Mouse (Mus musculus) intestine, embryonic 15.5 days (tissue): ENCODE results near the gene Il25. TPM values are rescaled to one million over a fixed set of nuclear protein-coding genes. Genes with fewer than 3 reads are reported as not detected.
"Not testable (repeated sequence)": the region's sequence is repeated elsewhere in the genome, so short reads cannot be mapped to it uniquely, and the experiment has no call there.

Experiments
- ATAC-seq: fragments of 200-750 bp; cut with Nextera tagmentation; 2 replicates; pipeline ENCODE4 v1.8.0; 2017; ENCODE audit warnings: moderate TSS enrichment, moderate library complexity
- H3K27ac ChIP-seq: fragments of 300-500 bp; sonication (generic); 2 replicates; pipeline ENCODE4 v1.5.1; 2015; ENCODE audit warnings: mild to moderate bottlenecking, inconsistent platforms
- H3K27me3 ChIP-seq: fragments of 300-500 bp; sonication (generic); replicated peaks from 2 replicates; pipeline ENCODE4 v1.6.1; 2015; ENCODE audit warnings: inconsistent platforms
- H3K36me3 ChIP-seq: fragments of 300-500 bp; sonication (generic); 2 replicates; pipeline ENCODE4 v1.6.1; 2015; ENCODE audit warnings: inconsistent platforms
- H3K4me1 ChIP-seq: fragments of 300-500 bp; sonication (generic); replicated peaks from 2 replicates; pipeline ENCODE4 v1.6.1; 2015; ENCODE audit warnings: inconsistent platforms
- H3K4me2 ChIP-seq: fragments of 300-500 bp; sonication (generic); replicated peaks from 2 replicates; pipeline ENCODE4 v1.6.1; 2015; ENCODE audit warnings: mild to moderate bottlenecking, inconsistent platforms
- H3K4me3 ChIP-seq: fragments of 300-500 bp; sonication (generic); replicated peaks from 2 replicates; pipeline ENCODE4 v1.5.1; 2015; ENCODE audit warnings: inconsistent platforms
- H3K9ac ChIP-seq: fragments of 300-500 bp; sonication (generic); 2 replicates; pipeline ENCODE4 v1.6.1; 2015; ENCODE audit warnings: inconsistent platforms
- H3K9me3 ChIP-seq: fragments of 300-500 bp; sonication (generic); 2 replicates; pipeline ENCODE4 v1.6.1; 2016; ENCODE audit warnings: inconsistent platforms
- WGBS: fragments of 180-500 bp; shearing (Covaris S2); methylation state at CpG from one replicate; pipeline ENCODE4 v1.1.7; 2015; 5-methylcytosine and 5-hydroxymethylcytosine counted together
- polyA plus RNA-seq: library from polyadenylated mRNA; unstranded; fragments of >200 nt; fragmentation: Nextera tagmentation; extraction: Ambion mirVana; gene quantifications from 2 replicates; pipeline ENCODE4 v1.2.1, GENCODE M21; 2015

Gene Il25
- polyA plus RNA-seq, 1 experiment from 2014 or later: not detected

GRCm38 (mm10) chr14:54960769-54961168 is 28.3 kb downstream of the Il25 start:
- H3K4me3 ChIP-seq: no peak overlapping the region
- no peak overlapping the region for H3K4me2 ChIP-seq
- H3K9me3 ChIP-seq: no peaks in the 10 kb centered on the region
- H3K27me3 ChIP-seq: no peaks in the 10 kb centered on the region
- H3K4me1 ChIP-seq: no peaks in the 10 kb centered on the region
- no peak for ATAC-seq
- no peaks in the 10 kb centered on the region for H3K36me3 ChIP-seq
- no peak overlapping the region for H3K9ac ChIP-seq
- no peak overlapping the region for H3K27ac ChIP-seq
- WGBS: 62% methylated on average over 10 of the region's 10 CpGs

GRCm38 (mm10) chr14:54961487-54961886 is 29.0 kb downstream of the Il25 start:
- Histone ChIP-seq H3K4me2 (no peak overlapping the region), H3K27me3 (no peaks in the 10 kb centered on the region), H3K27ac (no peak overlapping the region), H3K4me1 (no peaks in the 10 kb centered on the region), H3K9me3 (no peaks in the 10 kb centered on the region), H3K9ac (no peak overlapping the region), H3K36me3 (no peaks in the 10 kb centered on the region), H3K4me3 (no peak overlapping the region)
- no peak for ATAC-seq
- WGBS: 73% methylated on average over 5 of the region's 5 CpGs

GRCm38 (mm10) chr14:54962714-54963113 is 30.2 kb downstream of the Il25 start:
- H3K9ac ChIP-seq: no peak overlapping the region
- ATAC-seq: no peak
- H3K36me3 ChIP-seq: no peaks in the 10 kb centered on the region
- no peak overlapping the region for H3K27ac ChIP-seq
- no peaks in the 10 kb centered on the region for H3K27me3 ChIP-seq
- H3K9me3 ChIP-seq: no peaks in the 10 kb centered on the region
- 77% methylated on average over 7 of the region's 7 CpGs for WGBS
- H3K4me2 ChIP-seq: no peak overlapping the region
- no peaks in the 10 kb centered on the region for H3K4me1 ChIP-seq
- no peak overlapping the region for H3K4me3 ChIP-seq

- Histone ChIP-seq H3K9me3 (no peaks in the 10 kb centered on the region), H3K27me3 (no peaks in the 10 kb centered on the region), H3K4me2 (no peak overlapping the region), H3K4me1 (no peaks in the 10 kb centered on the region), H3K27ac (no peak overlapping the region), H3K9ac (no peak overlapping the region), H3K36me3 (no peaks in the 10 kb centered on the region), H3K4me3 (no peak overlapping the region)
- 89% methylated on average over 11 of the region's 11 CpGs for WGBS
- no peak for ATAC-seq
Observed at GRCm38 (mm10) chr14:54963727-54964126, 31.2 kb downstream of the Il25 start.

GRCm38 (mm10) chr14:54965044-54965443 is 32.5 kb downstream of the Il25 start:
- H3K9ac ChIP-seq: no peak overlapping the region
- H3K27ac ChIP-seq: no peak overlapping the region
- H3K9me3 ChIP-seq: no peaks in the 10 kb centered on the region
- H3K4me2 ChIP-seq: no peak overlapping the region
- WGBS: 75% methylated on average over 15 of the region's 15 CpGs
- H3K4me3 ChIP-seq: no peak overlapping the region
- no peaks in the 10 kb centered on the region for H3K36me3 ChIP-seq
- no peaks in the 10 kb centered on the region for H3K27me3 ChIP-seq
- no peak for ATAC-seq
- no peaks in the 10 kb centered on the region for H3K4me1 ChIP-seq

- Histone ChIP-seq H3K4me2 (no peak overlapping the region), H3K9me3 (no peaks in the 10 kb centered on the region), H3K9ac (no peak overlapping the region), H3K27me3 (no peaks in the 10 kb centered on the region), H3K27ac (no peak overlapping the region), H3K36me3 (no peaks in the 10 kb centered on the region), H3K4me3 (no peak overlapping the region), H3K4me1 (no peaks in the 10 kb centered on the region)
- 50% methylated on average over 6 of the region's 6 CpGs for WGBS
- ATAC-seq: no peak
Observed at GRCm38 (mm10) chr14:54965631-54966030, 33.1 kb downstream of the Il25 start.

- no peak within 1 kb of the TSS for H3K4me3 ChIP-seq
- H3K4me2 ChIP-seq: no peak within 1 kb of the TSS
- WGBS: 71% methylated on average over 7 of the region's 7 CpGs
- no peak within 1 kb of the TSS for H3K27ac ChIP-seq
- H3K36me3 ChIP-seq: no peaks in the 10 kb centered on the region
- H3K27me3 ChIP-seq: no peaks in the 10 kb centered on the region
- ATAC-seq: no peak
- no peak within 1 kb of the TSS for H3K9ac ChIP-seq
- H3K4me1 ChIP-seq: no peaks in the 10 kb centered on the region
- H3K9me3 ChIP-seq: no peaks in the 10 kb centered on the region
Observed at GRCm38 (mm10) chr14:54966320-54966977, 34.0 kb downstream of the Il25 start, which contains the start of gene Myh6. TSS of gene Myh6 (minus strand) at chr14:54966927.

GRCm38 (mm10) chr14:54967874-54968273 is 35.4 kb downstream of the Il25 start:
- H3K27ac ChIP-seq: no peak overlapping the region
- H3K4me3 ChIP-seq: no peak overlapping the region
- H3K4me2 ChIP-seq: no peak overlapping the region
- H3K27me3 ChIP-seq: no peaks in the 10 kb centered on the region
- H3K4me1 ChIP-seq: no peaks in the 10 kb centered on the region
- 91% methylated on average over 3 of the region's 3 CpGs for WGBS
- no peak for ATAC-seq
- no peaks in the 10 kb centered on the region for H3K9me3 ChIP-seq
- H3K36me3 ChIP-seq: no peaks in the 10 kb centered on the region
- H3K9ac ChIP-seq: no peak overlapping the region

- no peaks in the 10 kb centered on the region for H3K36me3 ChIP-seq
- ATAC-seq: no peak
- no peak overlapping the region for H3K4me2 ChIP-seq
- H3K9ac ChIP-seq: no peak overlapping the region
- H3K9me3 ChIP-seq: no peaks in the 10 kb centered on the region
- no peak overlapping the region for H3K27ac ChIP-seq
- H3K4me1 ChIP-seq: no peaks in the 10 kb centered on the region
- H3K27me3 ChIP-seq: no peaks in the 10 kb centered on the region
- no peak overlapping the region for H3K4me3 ChIP-seq
Observed at GRCm38 (mm10) chr14:54968344-54968743, 35.8 kb downstream of the Il25 start.

- not testable (repeated sequence) for H3K27ac ChIP-seq, H3K36me3 ChIP-seq, H3K9me3 ChIP-seq, H3K4me1 ChIP-seq, ATAC-seq, H3K27me3 ChIP-seq, H3K4me3 ChIP-seq, H3K4me2 ChIP-seq, H3K9ac ChIP-seq
- WGBS: 89% methylated on average over 11 of the region's 11 CpGs
Observed at GRCm38 (mm10) chr14:54972786-54973185, 40.3 kb downstream of the Il25 start.

- Histone ChIP-seq H3K9ac (no peak overlapping the region), H3K9me3 (no peaks in the 10 kb centered on the region), H3K4me3 (no peak overlapping the region), H3K4me1 (no peaks in the 10 kb centered on the region), H3K36me3 (no peaks in the 10 kb centered on the region), H3K4me2 (no peak overlapping the region), H3K27me3 (no peaks in the 10 kb centered on the region), H3K27ac (no peak overlapping the region)
- 75% methylated on average over 6 of the region's 6 CpGs for WGBS
- no peak for ATAC-seq
Observed at GRCm38 (mm10) chr14:54974068-54974791, 41.7 kb downstream of the Il25 start.

- no peaks in the 10 kb centered on the region for H3K9me3 ChIP-seq
- no peak within 1 kb of the TSS for H3K9ac ChIP-seq
- no peak within 1 kb of the TSS for H3K4me2 ChIP-seq
- H3K27me3 ChIP-seq: no peaks in the 10 kb centered on the region
- no peak within 1 kb of the TSS for H3K4me3 ChIP-seq
- WGBS: 63% methylated on average over 1 of the region's 1 CpGs
- H3K27ac ChIP-seq: no peak within 1 kb of the TSS
- no peak for ATAC-seq
- H3K4me1 ChIP-seq: no peaks in the 10 kb centered on the region
- H3K36me3 ChIP-seq: no peaks in the 10 kb centered on the region
Observed at GRCm38 (mm10) chr14:54976633-54977032, 44.1 kb downstream of the Il25 start, which contains the start of gene Gm17428. TSS of gene Gm17428 (plus strand) at chr14:54976933.

GRCm38 (mm10) chr14:54978664-54979063 is 46.2 kb downstream of the Il25 start:
- no peaks in the 10 kb centered on the region for H3K9me3 ChIP-seq
- H3K4me2 ChIP-seq: no peak overlapping the region
- H3K36me3 ChIP-seq: no peaks in the 10 kb centered on the region
- 82% methylated on average over 8 of the region's 8 CpGs for WGBS
- H3K9ac ChIP-seq: no peak overlapping the region
- no peak overlapping the region for H3K4me3 ChIP-seq
- no peaks in the 10 kb centered on the region for H3K4me1 ChIP-seq
- H3K27me3 ChIP-seq: no peaks in the 10 kb centered on the region
- H3K27ac ChIP-seq: no peak overlapping the region
- ATAC-seq: no peak
